Mouse (Mus musculus) hindbrain, embryonic 11.5 days (tissue): Measurements from ENCODE around the gene Prkcz. TPM values are rescaled to one million over a fixed set of nuclear protein-coding genes. Genes with fewer than 3 reads are reported as not detected.
"Not testable (repeated sequence)": the region's sequence is repeated elsewhere in the genome, so short reads cannot be mapped to it uniquely, and the experiment has no call there.

Experiments
- ATAC-seq: fragments of 200-750 bp; cut with Nextera tagmentation; 2 replicates; pipeline ENCODE4 v1.8.0; 2017; ENCODE audit warnings: mild to moderate bottlenecking, moderate TSS enrichment, moderate library complexity; ENCODE audit not compliant: low FRiP score
- DNase-seq: peaks from one replicate; pipeline ENCODE4 v3.0.0-alpha.2; 2015; ENCODE audit warnings: low spot score
- H3K27ac ChIP-seq: fragments of 300-500 bp; sonication (generic); 2 replicates; pipeline ENCODE4 v1.5.1; 2014; ENCODE audit warnings: mild to moderate bottlenecking, low read depth, low read length
- H3K27me3 ChIP-seq: fragments of 300-500 bp; sonication (generic); 2 replicates; pipeline ENCODE4 v1.6.1; 2014; ENCODE audit warnings: mild to moderate bottlenecking, low read length, moderate library complexity, mixed read lengths; ENCODE audit not compliant: control insufficient read depth, insufficient read depth
- H3K36me3 ChIP-seq: fragments of 300-500 bp; sonication (generic); 2 replicates; pipeline ENCODE4 v1.6.1; 2014; ENCODE audit warnings: mild to moderate bottlenecking, low read length, moderate library complexity, mixed read lengths; ENCODE audit not compliant: control insufficient read depth, insufficient read depth
- H3K4me1 ChIP-seq: fragments of 300-500 bp; sonication (generic); replicated peaks from 2 replicates; pipeline ENCODE4 v1.6.1; 2014; ENCODE audit warnings: low read length, mixed read lengths; ENCODE audit not compliant: control insufficient read depth, insufficient read depth
- H3K4me2 ChIP-seq: fragments of 300-500 bp; sonication (generic); replicated peaks from 2 replicates; pipeline ENCODE4 v1.6.1; 2014; ENCODE audit warnings: mild to moderate bottlenecking, low read depth, low read length
- H3K4me3 ChIP-seq: fragments of 300-500 bp; sonication (generic); 2 replicates; pipeline ENCODE4 v1.5.1; 2014; ENCODE audit warnings: low read depth, low read length
- H3K9ac ChIP-seq: fragments of 300-500 bp; sonication (generic); 2 replicates; pipeline ENCODE4 v1.6.1; 2014; ENCODE audit warnings: low read depth, low read length
- H3K9me3 ChIP-seq: fragments of 300-500 bp; sonication (generic); 2 replicates; pipeline ENCODE4 v1.6.1; 2016; ENCODE audit warnings: low read length; ENCODE audit not compliant: control insufficient read depth
- WGBS: fragments of 180-500 bp; shearing (Covaris S2); extraction: QIAGEN DNeasy Blood & Tissue Kit; methylation state at CpG from one replicate; pipeline ENCODE4 v1.1.7; 2014; 5-methylcytosine and 5-hydroxymethylcytosine counted together
- polyA plus RNA-seq: library from polyadenylated mRNA; unstranded; fragments of >200 nt; fragmentation: Nextera tagmentation; extraction: Ambion mirVana; gene quantifications from 2 replicates; pipeline ENCODE4 v1.2.1, GENCODE M21; 2014

The Prkcz gene
- polyA plus RNA-seq, 1 experiment from 2014 or later, result 19.6 TPM

DNA sequence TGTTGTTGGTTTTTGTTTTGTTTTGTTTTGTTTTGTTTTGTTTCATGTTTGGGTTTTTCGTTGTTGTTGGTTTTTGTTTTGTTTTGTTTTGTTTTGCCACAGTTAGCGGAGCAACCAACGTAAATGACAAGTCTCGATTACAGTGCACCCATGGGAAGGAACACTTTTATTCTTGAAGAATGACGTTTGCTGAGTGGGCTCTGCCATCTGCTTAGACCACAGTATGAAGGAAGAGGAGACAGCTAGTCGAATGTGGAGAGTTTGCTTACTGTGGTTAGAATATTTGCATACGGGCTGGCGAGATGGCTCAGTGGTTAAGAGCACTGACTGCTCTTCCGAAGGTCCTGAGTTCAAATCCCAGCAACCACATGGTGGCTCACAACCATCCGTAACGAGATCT lies 32.8 kb downstream of the Prkcz start:
- H3K4me3 ChIP-seq, H3K27ac ChIP-seq, H3K4me1 ChIP-seq, H3K9ac ChIP-seq, H3K27me3 ChIP-seq, H3K36me3 ChIP-seq, H3K4me2 ChIP-seq, H3K9me3 ChIP-seq, ATAC-seq, DNase-seq: not testable (repeated sequence)
- WGBS, result 88% methylated on average over 11 of the region's 11 CpGs

DNA sequence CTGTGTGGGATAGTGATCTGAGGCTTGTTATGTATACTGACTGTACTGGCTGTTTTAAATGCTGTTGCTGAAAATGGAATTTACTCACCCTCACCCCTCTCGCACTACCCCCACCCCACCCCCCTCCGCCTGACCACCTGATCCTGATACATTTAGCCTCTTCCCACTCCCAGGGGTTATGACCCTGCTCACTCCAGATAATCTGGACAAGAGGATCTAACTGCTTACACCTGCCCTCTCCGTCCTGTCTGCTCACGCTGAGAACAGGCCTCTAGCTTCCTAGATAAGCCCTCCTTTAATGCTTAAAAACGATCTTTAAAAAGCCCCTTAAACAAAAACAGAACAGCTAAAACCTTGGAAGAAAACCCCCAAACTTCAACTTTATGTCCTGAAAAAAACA lies 35.4 kb downstream of the Prkcz start:
- no peak overlapping the region for H3K9ac ChIP-seq
- H3K4me2 ChIP-seq, result no peak overlapping the region
- ATAC-seq (no peak), DNase-seq (no peak)
- H3K4me1 ChIP-seq, result no peaks in the 10 kb centered on the region
- no peaks in the 10 kb centered on the region for H3K27me3 ChIP-seq
- 46% methylated on average over 5 of the region's 5 CpGs for WGBS
- H3K4me3 ChIP-seq, result no peak overlapping the region
- no peaks in the 10 kb centered on the region for H3K9me3 ChIP-seq
- no peaks in the 10 kb centered on the region for H3K36me3 ChIP-seq
- H3K27ac ChIP-seq, result no peak overlapping the region

DNA sequence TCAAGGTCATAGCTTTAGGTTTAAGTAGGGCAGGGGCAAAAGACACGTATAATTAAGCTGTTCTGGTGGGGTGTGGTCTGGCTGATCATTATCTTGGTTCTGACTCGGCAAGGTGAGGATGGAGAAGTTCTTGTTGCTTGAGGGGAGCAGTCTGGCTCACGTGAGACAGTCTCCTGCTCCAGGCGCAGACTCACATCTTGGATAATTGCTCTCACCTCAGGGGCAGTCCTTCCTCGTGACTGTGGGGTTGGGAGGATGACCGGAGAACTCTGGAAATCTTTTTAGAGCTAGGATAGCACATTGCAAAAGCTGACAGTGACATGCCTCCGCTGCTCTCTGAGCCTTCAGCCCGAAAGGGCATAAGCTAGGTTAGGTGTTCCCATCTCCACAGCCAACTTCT lies 36.6 kb downstream of the Prkcz start:
- Histone ChIP-seq H3K4me3 (no peak overlapping the region), H3K27me3 (no peaks in the 10 kb centered on the region), H3K4me2 (no peak overlapping the region), H3K9me3 (no peaks in the 10 kb centered on the region), H3K27ac (no peak overlapping the region), H3K4me1 (no peaks in the 10 kb centered on the region), H3K9ac (no peak overlapping the region), H3K36me3 (no peaks in the 10 kb centered on the region)
- DNase-seq (no peak), ATAC-seq (no peak)
- WGBS, result 78% methylated on average over 8 of the region's 8 CpGs

DNA sequence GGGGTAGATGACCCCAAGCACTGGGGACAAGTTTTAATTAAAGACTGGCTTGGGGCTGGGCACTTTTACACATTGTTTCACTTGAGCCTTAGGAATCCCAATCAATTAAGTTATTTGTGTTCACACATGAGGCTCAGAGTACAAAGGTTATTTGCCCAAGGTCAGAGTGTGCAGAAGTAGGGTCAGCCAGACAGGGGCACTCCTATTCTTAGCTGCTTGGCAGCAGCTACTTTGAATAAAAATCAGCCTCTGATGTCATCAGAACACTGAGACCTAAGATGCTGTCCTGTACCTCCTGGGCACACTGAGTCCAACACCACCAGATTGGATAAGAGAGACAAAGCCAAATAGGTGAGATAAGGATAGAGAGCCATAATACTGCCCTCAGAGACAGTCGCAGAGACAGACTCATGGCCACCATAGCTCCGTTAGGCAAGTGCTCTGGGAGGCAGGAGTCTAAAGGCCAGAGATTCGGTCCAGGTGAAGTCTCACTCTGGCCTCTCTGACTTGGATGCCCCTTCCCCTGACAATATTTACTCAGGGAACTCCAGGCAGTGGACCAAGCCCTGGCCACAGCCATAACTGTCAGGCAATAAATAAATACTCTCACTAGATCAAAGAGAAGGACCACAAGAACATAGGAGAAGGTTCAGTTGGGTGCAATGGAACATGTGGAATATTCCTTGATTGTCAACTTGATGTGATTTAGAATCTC lies 37.9 kb downstream of the Prkcz start:
- Histone ChIP-seq H3K9me3 (no peaks in the 10 kb centered on the region), H3K4me3 (no peak overlapping the region), H3K27me3 (no peaks in the 10 kb centered on the region), H3K4me2 (no peak overlapping the region), H3K9ac (no peak overlapping the region), H3K36me3 (no peaks in the 10 kb centered on the region), H3K4me1 (no peaks in the 10 kb centered on the region), H3K27ac (no peak overlapping the region)
- DNase-seq, result no peak
- WGBS, result 88% methylated on average over 3 of the region's 3 CpGs
- ATAC-seq, result no peak

DNA sequence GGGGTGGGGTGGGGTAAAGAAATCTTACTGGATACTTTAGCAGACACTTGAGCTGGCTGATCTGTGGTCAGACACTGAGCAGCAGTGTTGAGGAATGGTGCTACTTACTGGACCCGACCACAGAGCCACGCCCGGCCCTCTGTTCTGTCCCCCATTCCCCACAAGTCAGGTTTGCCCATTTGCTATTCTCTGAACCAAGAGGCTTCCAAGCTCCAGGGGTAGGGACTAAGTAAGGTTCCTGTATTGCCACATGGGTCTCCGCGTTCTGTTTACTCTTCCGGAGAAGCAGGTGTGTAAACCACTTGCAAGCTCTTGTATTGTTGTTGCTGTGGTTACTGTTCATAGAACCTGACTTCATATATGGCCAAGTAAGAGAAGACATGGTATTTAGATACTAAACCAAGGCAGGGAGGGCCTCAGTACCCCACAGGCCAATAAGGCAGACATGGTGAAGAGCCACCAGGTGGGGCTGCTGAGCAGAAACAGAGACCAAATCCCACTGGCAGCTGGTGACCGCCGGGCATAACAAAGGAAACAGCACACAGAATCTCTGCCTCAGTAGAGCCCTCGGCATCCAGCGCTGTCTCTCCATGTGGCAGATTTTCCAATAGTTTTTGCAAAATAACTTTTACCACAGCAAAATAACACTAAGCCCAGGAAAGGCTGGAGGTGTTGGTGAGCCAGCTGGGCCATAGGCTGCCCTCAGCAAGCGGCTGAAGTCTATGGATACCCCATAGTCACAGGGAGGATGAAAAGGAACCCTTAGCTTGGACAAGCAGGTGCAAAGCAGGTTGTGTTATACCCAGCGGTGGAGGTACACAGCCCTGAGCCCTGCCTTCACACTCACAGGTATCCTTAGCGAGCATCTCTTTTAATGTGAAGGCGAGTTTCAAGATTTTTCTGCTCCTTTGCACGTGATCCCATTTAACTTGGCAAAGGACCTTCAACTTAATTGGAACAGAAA lies 40.6 kb downstream of the Prkcz start:
- H3K27me3 ChIP-seq, result no peaks in the 10 kb centered on the region
- no peaks in the 10 kb centered on the region for H3K9me3 ChIP-seq
- H3K4me3 ChIP-seq, result no peak overlapping the region
- peak; percentile 82 for ATAC-seq
- H3K9ac ChIP-seq, result peak overlapping the region; percentile 44
- peak; percentile 91 for DNase-seq
- WGBS, result 57% methylated on average over 15 of the region's 15 CpGs
- no peaks in the 10 kb centered on the region for H3K36me3 ChIP-seq
- peak overlapping the region; percentile 12; the same call in 1 of the 2 replicates for H3K27ac ChIP-seq
- 0 out of 2 replicates have a peak overlapping the region, but pooled peaks have one; percentile 3 for H3K4me2 ChIP-seq
- no peaks in the 10 kb centered on the region for H3K4me1 ChIP-seq

DNA sequence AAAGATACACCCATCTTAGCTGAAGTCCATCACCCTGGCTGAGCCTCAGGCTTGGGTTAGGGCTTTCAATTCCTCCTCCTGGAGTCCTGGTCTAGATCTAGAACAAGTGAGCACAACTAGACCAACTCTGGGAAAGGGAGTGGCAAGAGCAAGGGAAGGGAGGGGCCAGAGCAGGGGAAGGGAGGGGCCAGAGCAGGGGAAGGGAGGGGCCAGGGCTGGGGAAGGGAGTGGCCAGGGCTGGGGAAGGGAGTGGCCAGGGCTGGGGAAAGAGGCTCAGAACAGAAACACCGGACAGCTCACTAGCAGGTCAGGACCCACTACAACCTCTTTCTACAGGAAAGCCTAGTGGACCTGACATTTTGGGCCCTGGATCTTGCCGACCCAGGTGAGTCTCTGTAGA lies 42.9 kb downstream of the Prkcz start:
- Histone ChIP-seq H3K27me3 (no peaks in the 10 kb centered on the region), H3K9me3 (no peaks in the 10 kb centered on the region), H3K4me3 (no peak overlapping the region), H3K9ac (no peak overlapping the region), H3K36me3 (no peaks in the 10 kb centered on the region), H3K4me1 (no peaks in the 10 kb centered on the region), H3K27ac (no peak overlapping the region), H3K4me2 (no peak overlapping the region)
- ATAC-seq (peak; percentile 43; the same call in 1 of the 2 replicates), DNase-seq (no peak)
- WGBS, result 41% methylated on average over 2 of the region's 2 CpGs

DNA sequence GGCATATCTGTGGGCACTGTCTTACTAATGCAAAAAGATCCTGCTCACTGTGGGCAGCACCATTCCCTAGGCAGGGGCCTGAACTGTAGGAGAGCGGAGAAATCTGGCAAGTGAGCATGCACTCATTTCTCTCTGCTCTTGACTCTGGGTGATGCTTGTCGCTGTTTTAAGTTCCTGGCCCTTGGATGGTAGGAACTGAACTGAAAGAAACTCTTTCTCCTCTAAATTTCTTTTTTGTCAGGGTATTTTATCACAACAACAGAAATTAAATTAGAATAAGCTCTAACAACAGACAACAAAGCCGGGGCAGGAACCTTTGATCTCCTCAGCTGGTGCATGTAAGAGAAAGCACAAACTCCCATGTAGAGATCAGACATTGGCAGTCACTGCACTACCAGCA lies 46.1 kb downstream of the Prkcz start:
- Histone ChIP-seq H3K4me1 (no peaks in the 10 kb centered on the region), H3K4me3 (no peak overlapping the region), H3K4me2 (no peak overlapping the region), H3K27ac (no peak overlapping the region), H3K36me3 (no peaks in the 10 kb centered on the region), H3K9me3 (no peaks in the 10 kb centered on the region), H3K27me3 (no peaks in the 10 kb centered on the region), H3K9ac (no peak overlapping the region)
- 82% methylated on average over 3 of the region's 3 CpGs for WGBS
- DNase-seq (no peak), ATAC-seq (no peak)

DNA sequence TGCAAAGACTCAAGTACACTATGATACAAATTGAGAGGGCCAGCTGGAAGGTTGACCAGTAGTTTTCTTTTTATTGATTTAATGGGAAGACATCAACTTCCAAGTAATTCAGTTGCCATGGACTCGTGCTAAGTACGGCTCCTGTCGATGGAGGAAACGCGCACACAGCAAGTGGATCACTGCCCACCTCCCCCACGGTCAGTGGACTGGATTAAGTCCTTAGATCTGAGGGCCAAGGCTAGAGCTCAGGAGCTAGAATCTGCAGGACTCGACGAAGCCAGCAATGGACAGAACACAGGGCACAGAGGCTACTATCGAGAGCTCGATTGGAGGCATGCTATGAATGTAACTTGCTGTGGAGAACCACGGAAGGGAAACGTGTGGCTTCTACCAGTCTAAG lies 52.5 kb downstream of the Prkcz start:
- ATAC-seq, result no peak
- Histone ChIP-seq H3K9me3 (no peaks in the 10 kb centered on the region), H3K4me2 (no peak overlapping the region), H3K27me3 (no peaks in the 10 kb centered on the region), H3K27ac (no peak overlapping the region), H3K4me1 (no peaks in the 10 kb centered on the region; the same call in 1 of the 2 replicates), H3K36me3 (no peaks in the 10 kb centered on the region), H3K4me3 (no peak overlapping the region), H3K9ac (no peak overlapping the region)
- DNase-seq, result no peak
- 84% methylated on average over 12 of the region's 12 CpGs for WGBS
